Mouse (Mus musculus): ENCODE measurements around the gene Lnx1. TPM values are rescaled to one million over a fixed set of nuclear protein-coding genes. Genes with fewer than 3 reads are reported as not detected.

Gene Lnx1
- polyA plus RNA-seq, 1 experiment from 2014 or later: 3.2 TPM

DNA sequence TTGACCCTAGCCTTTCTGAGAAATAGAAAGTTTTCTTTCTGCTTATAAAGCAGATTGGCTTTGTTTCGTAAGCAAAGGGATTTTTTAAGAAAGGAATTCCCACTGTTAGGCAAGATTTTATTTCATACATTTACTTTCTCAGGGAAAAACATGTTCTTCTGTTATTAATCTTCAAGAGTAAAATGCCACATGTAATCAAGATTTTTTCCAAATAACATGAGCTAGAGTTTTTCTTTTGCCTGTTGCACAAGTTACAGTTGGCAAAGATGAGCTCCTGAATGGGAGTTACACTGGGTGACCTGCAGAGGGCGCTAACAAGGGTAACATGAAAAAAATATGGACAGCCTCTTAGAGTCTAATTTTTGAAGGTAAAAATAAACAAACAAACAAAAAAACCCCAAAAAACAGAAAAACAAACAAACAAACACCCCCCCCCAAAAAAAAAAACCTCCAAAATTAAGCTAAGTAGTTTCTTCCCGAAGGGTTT is 84.1 kb downstream of the Lnx1 start:
- H3K9ac ChIP-seq (replicated peaks; ENCODE audit: low read length): no peak overlapping the region
- WGBS: 70% methylated on average over 3 of the region's 3 CpGs

GRCm38 (mm10) chr5:74617816-74618572 is 84.7 kb downstream of the Lnx1 start:
- ATAC-seq (ENCODE audit: low FRiP score, low TSS enrichment): no peak
- H3K4me3 ChIP-seq (ENCODE audit: low read length): no peak overlapping the region
- H3K36me3 ChIP-seq (ENCODE audit: insufficient read depth, low read length): no peaks in the 10 kb centered on the region
- no peak overlapping the region for H3K27ac ChIP-seq (ENCODE audit: low read length)
- no peaks in the 10 kb centered on the region for H3K9me3 ChIP-seq (ENCODE audit: low read length)
- 65% methylated on average over 6 of the region's 13 CpGs for WGBS
- no peak overlapping the region for H3K9ac ChIP-seq (replicated peaks; ENCODE audit: low read length)
- no peak overlapping the region for H3K4me2 ChIP-seq (replicated peaks; ENCODE audit: low read depth, low read length)
- H3K27me3 ChIP-seq (ENCODE audit: insufficient read depth, low read length): no peaks in the 10 kb centered on the region
- no peaks in the 10 kb centered on the region for H3K4me1 ChIP-seq (ENCODE audit: insufficient read depth, low read length)

More for the DNA sequence above, 84.1 kb downstream of the Lnx1 start:
- Histone ChIP-seq H3K4me1 (ENCODE audit: insufficient read depth, low read length) (no peaks in the 10 kb centered on the region), H3K27me3 (ENCODE audit: insufficient read depth, low read length) (no peaks in the 10 kb centered on the region), H3K4me3 (ENCODE audit: low read length) (no peak overlapping the region), H3K4me2 (replicated peaks; ENCODE audit: low read depth, low read length) (no peak overlapping the region), H3K9me3 (ENCODE audit: low read length) (no peaks in the 10 kb centered on the region), H3K27ac (ENCODE audit: low read length) (no peak overlapping the region), H3K36me3 (ENCODE audit: insufficient read depth, low read length) (no peaks in the 10 kb centered on the region)
- no peak for ATAC-seq (ENCODE audit: low FRiP score, low TSS enrichment)

DNA sequence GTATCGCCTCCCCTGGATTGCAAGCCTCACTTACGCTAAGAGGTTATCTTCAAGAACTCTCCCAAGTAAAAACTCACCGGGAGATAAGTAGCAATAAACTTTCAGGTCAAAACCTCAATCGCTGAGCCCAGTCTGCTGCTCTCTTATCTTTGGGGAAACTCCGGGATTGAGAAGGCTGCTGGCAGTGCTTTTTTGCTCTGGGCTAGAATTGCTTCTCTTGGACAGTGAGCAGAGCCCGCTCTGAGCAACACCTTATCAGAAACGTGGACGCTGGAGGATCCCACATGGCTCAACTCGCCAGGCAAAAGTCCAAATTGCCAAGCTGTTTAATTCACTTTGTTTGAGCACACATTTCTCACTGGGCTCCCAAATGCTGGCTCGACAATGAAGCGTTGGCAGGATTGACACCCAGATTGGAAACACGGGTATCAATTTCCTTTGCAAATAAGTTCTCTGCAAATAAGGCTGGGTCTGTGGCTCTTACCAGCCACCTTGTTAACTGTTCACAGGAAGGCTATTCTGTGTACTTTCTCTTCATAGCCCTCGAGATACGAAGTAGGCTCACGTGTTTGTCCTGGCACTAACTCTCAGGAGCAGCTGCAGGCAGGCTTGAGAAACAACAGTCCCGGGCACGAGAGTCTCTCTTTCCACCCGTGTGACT is 89.1 kb downstream of the Lnx1 start:
- Histone ChIP-seq H3K4me1 (ENCODE audit: insufficient read depth, low read length) (no peaks in the 10 kb centered on the region), H3K27me3 (ENCODE audit: insufficient read depth, low read length) (no peaks in the 10 kb centered on the region), H3K36me3 (ENCODE audit: insufficient read depth, low read length) (no peaks in the 10 kb centered on the region), H3K9ac (replicated peaks; ENCODE audit: low read length) (no peak overlapping the region), H3K9me3 (ENCODE audit: low read length) (no peaks in the 10 kb centered on the region), H3K4me3 (ENCODE audit: low read length) (no peak overlapping the region), H3K4me2 (replicated peaks; ENCODE audit: low read depth, low read length) (no peak overlapping the region), H3K27ac (ENCODE audit: low read length) (no peak overlapping the region)
- no peak for ATAC-seq (ENCODE audit: low FRiP score, low TSS enrichment)
- WGBS: 53% methylated on average over 18 of the region's 18 CpGs

DNA sequence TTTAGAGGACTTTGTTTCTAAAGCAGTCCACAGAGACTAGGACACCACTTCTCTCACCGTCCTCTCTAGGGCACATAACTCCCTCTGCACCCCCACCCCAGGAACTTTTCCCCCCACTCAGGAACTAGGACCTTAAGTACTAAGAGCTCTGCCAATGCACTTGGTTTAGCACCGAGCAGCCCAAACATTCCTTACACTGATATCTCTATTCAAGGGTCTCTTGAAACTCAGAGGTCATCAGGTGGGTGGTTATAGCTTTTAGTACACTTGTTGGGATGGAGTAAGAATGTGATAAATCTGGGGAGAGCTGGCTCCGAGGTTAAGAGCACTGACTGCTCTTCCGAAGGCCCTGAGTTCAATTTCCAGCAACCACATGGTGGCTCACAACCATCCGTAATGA is 90.0 kb downstream of the Lnx1 start:
- WGBS: 87% methylated on average over 5 of the region's 5 CpGs
- H3K4me3 ChIP-seq (ENCODE audit: low read length): no peak overlapping the region
- ATAC-seq (ENCODE audit: low FRiP score, low TSS enrichment): no peak
- H3K27me3 ChIP-seq (ENCODE audit: insufficient read depth, low read length): no peaks in the 10 kb centered on the region
- no peak overlapping the region for H3K9ac ChIP-seq (replicated peaks; ENCODE audit: low read length)
- no peak overlapping the region for H3K27ac ChIP-seq (ENCODE audit: low read length)
- no peaks in the 10 kb centered on the region for H3K4me1 ChIP-seq (ENCODE audit: insufficient read depth, low read length)
- H3K9me3 ChIP-seq (ENCODE audit: low read length): no peaks in the 10 kb centered on the region
- H3K36me3 ChIP-seq (ENCODE audit: insufficient read depth, low read length): no peaks in the 10 kb centered on the region
- no peak overlapping the region for H3K4me2 ChIP-seq (replicated peaks; ENCODE audit: low read depth, low read length)

DNA sequence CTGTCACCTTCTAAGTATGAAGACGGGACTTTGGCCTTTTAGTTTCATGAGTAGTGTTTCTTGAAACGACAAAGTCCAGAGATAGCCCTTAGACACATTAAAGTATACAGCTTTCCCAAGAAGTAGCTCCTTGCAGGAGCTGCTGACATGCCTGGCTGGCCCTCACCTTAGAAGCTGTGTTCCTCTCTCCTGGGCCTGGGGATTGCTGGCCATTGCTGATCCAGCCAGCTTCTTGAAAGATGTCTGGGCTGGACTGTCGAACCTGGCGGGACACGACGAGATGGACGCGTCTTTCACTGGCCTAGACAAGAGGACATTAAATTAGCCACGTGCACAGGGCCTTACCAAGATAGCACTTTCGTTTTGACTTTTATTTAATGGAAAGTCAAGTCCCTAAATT is 92.2 kb downstream of the Lnx1 start:
- no peak for ATAC-seq (ENCODE audit: low FRiP score, low TSS enrichment)
- H3K4me2 ChIP-seq (replicated peaks; ENCODE audit: low read depth, low read length): no peak overlapping the region
- 75% methylated on average over 10 of the region's 10 CpGs for WGBS

DNA sequence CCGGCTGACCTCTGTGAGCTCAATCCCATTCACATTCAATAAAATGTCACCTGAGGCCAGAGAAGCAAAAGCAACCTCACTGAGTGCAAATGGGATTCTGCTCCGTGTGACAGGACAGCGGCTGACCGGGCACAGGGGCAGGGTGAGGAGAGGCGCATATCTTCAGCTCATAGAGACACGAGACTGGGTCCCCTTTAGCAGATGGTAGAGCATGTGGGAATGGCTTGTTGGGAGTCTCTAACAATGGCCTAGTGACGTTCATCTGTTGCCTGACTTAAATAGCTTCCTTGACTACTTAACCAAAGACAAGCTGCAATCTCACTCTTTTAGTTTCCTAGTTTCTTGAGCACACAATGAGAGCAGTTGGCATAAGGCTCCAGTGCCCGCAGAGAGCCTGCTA is 96.5 kb downstream of the Lnx1 start:
- ATAC-seq (ENCODE audit: low FRiP score, low TSS enrichment): no peak
- H3K4me3 ChIP-seq (ENCODE audit: low read length): no peak overlapping the region
- 80% methylated on average over 8 of the region's 8 CpGs for WGBS
- no peaks in the 10 kb centered on the region for H3K36me3 ChIP-seq (ENCODE audit: insufficient read depth, low read length)
- no peaks in the 10 kb centered on the region for H3K27me3 ChIP-seq (ENCODE audit: insufficient read depth, low read length)
- no peak overlapping the region for H3K27ac ChIP-seq (ENCODE audit: low read length)
- no peaks in the 10 kb centered on the region for H3K4me1 ChIP-seq (ENCODE audit: insufficient read depth, low read length)
- H3K4me2 ChIP-seq (replicated peaks; ENCODE audit: low read depth, low read length): no peak overlapping the region
- no peaks in the 10 kb centered on the region for H3K9me3 ChIP-seq (ENCODE audit: low read length)
- H3K9ac ChIP-seq (replicated peaks; ENCODE audit: low read length): no peak overlapping the region

More for the DNA sequence above, 92.2 kb downstream of the Lnx1 start:
- Histone ChIP-seq H3K9me3 (ENCODE audit: low read length) (no peaks in the 10 kb centered on the region), H3K36me3 (ENCODE audit: insufficient read depth, low read length) (no peaks in the 10 kb centered on the region), H3K27me3 (ENCODE audit: insufficient read depth, low read length) (no peaks in the 10 kb centered on the region), H3K4me3 (ENCODE audit: low read length) (no peak overlapping the region), H3K27ac (ENCODE audit: low read length) (no peak overlapping the region), H3K4me1 (ENCODE audit: insufficient read depth, low read length) (no peaks in the 10 kb centered on the region), H3K9ac (replicated peaks; ENCODE audit: low read length) (no peak overlapping the region)

GRCm38 (mm10) chr5:74603306-74603705 is 99.4 kb downstream of the Lnx1 start:
- Histone ChIP-seq H3K4me3 (ENCODE audit: low read length) (no peak overlapping the region), H3K27ac (ENCODE audit: low read length) (no peak overlapping the region), H3K9me3 (ENCODE audit: low read length) (no peaks in the 10 kb centered on the region), H3K27me3 (ENCODE audit: insufficient read depth, low read length) (no peaks in the 10 kb centered on the region), H3K36me3 (ENCODE audit: insufficient read depth, low read length) (peaks cover 5% of the 10 kb centered on the region), H3K9ac (replicated peaks; ENCODE audit: low read length) (no peak overlapping the region), H3K4me1 (ENCODE audit: insufficient read depth, low read length) (no peaks in the 10 kb centered on the region), H3K4me2 (replicated peaks; ENCODE audit: low read depth, low read length) (no peak overlapping the region)
- no peak for ATAC-seq (ENCODE audit: low FRiP score, low TSS enrichment)
- 67% methylated on average over 4 of the region's 4 CpGs for WGBS

DNA sequence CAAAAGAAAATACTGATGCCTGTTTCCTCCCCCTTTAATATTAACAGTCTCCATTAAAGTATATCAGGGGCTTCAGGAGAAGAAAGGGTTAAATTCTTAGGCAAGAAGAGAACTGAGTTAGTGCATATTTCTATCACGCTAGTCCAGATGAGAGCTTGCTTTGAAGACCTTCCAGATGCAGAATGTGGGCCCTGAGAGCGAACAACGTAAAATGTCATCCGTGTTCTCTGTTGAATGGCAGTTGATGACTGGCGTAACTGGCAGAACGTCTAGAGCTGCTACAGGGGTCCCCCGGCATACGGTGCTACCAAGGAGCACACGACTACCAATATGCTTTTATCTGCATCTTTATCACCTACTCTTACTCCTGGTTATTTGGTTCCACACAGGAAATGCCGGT is 100.3 kb downstream of the Lnx1 start:
- no peak overlapping the region for H3K4me3 ChIP-seq (ENCODE audit: low read length)
- H3K4me2 ChIP-seq (replicated peaks; ENCODE audit: low read depth, low read length): no peak overlapping the region
- no peak overlapping the region for H3K9ac ChIP-seq (replicated peaks; ENCODE audit: low read length)
- H3K36me3 ChIP-seq (ENCODE audit: insufficient read depth, low read length): peaks cover 6% of the 10 kb centered on the region
- H3K4me1 ChIP-seq (ENCODE audit: insufficient read depth, low read length): no peaks in the 10 kb centered on the region
- ATAC-seq (ENCODE audit: low FRiP score, low TSS enrichment): no peak
- H3K27me3 ChIP-seq (ENCODE audit: insufficient read depth, low read length): no peaks in the 10 kb centered on the region
- no peak overlapping the region for H3K27ac ChIP-seq (ENCODE audit: low read length)
- 70% methylated on average over 10 of the region's 10 CpGs for WGBS
- no peaks in the 10 kb centered on the region for H3K9me3 ChIP-seq (ENCODE audit: low read length)

DNA sequence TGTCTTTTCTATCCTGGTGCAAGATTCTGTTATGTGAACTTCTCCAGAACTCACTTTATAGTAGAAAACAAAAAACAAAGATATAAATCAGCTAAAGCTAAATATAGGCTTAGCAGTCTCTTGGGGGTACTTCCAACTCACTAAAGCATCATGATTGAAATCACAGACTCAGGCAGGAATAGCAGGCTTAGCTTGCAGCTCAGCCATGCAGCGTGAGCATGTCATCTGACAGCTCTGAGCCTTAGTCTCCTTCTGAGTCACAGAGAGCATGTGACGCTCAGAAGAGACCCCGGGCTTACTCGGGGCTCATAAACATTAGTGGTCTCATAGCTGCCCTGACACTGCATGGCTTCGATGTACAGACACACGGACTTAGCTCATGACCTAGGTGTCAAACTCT is 100.7 kb downstream of the Lnx1 start:
- H3K4me1 ChIP-seq (ENCODE audit: insufficient read depth, low read length): no peaks in the 10 kb centered on the region
- H3K27me3 ChIP-seq (ENCODE audit: insufficient read depth, low read length): no peaks in the 10 kb centered on the region
- no peaks in the 10 kb centered on the region for H3K9me3 ChIP-seq (ENCODE audit: low read length)
- H3K36me3 ChIP-seq (ENCODE audit: insufficient read depth, low read length): peaks cover 9% of the 10 kb centered on the region
- no peak overlapping the region for H3K9ac ChIP-seq (replicated peaks; ENCODE audit: low read length)
- WGBS: 63% methylated on average over 6 of the region's 6 CpGs
- no peak overlapping the region for H3K4me3 ChIP-seq (ENCODE audit: low read length)
- no peak for ATAC-seq (ENCODE audit: low FRiP score, low TSS enrichment)
- no peak overlapping the region for H3K4me2 ChIP-seq (replicated peaks; ENCODE audit: low read depth, low read length)
- H3K27ac ChIP-seq (ENCODE audit: low read length): no peak overlapping the region

- H3K9ac ChIP-seq (replicated peaks; ENCODE audit: low read length): no peak overlapping the region
- H3K27me3 ChIP-seq (ENCODE audit: insufficient read depth, low read length): no peaks in the 10 kb centered on the region
- H3K9me3 ChIP-seq (ENCODE audit: low read length): no peaks in the 10 kb centered on the region
- H3K27ac ChIP-seq (ENCODE audit: low read length): no peak overlapping the region
- H3K4me2 ChIP-seq (replicated peaks; ENCODE audit: low read depth, low read length): no peak overlapping the region
- WGBS: 69% methylated on average over 3 of the region's 3 CpGs
- no peak for ATAC-seq (ENCODE audit: low FRiP score, low TSS enrichment)
- no peak overlapping the region for H3K4me3 ChIP-seq (ENCODE audit: low read length)
- peaks cover 15% of the 10 kb centered on the region for H3K36me3 ChIP-seq (ENCODE audit: insufficient read depth, low read length)
- H3K4me1 ChIP-seq (ENCODE audit: insufficient read depth, low read length): no peaks in the 10 kb centered on the region
These were observed 101.5 kb downstream of the Lnx1 start for GRCm38 (mm10) chr5:74601171-74601570.

Data from kidney, embryonic 16.5 days (tissue).